Mouse (Mus musculus) left cerebral cortex, adult 18-20 months (tissue): ENCODE data around the gene Zfand2b. TPM values are rescaled to one million over a fixed set of nuclear protein-coding genes. Genes with fewer than 3 reads are reported as not detected.

Experiments
- DNase-seq, 2 experiments: peaks; one replicate each; pipeline ENCODE4 v3.0.0; 2021 to 2022; ENCODE audit warnings: low spot score in 2 of 2, mixed read lengths in 1 of 2
- long read RNA-seq, 2 experiments: library from polyadenylated mRNA; stranded (forward); transcript quantifications; one replicate each; pipeline ENCODE4 v2.0.0; 2021
- total RNA-seq, 2 experiments: library from RNA; stranded (reverse); gene quantifications; 2 replicates each; pipeline ENCODE4 v1.2.3; 2021

Zfand2b gene
- total RNA-seq: 10 to 100 TPM; 26.3 to 29.1 TPM
- long read RNA-seq, experiment 1, transcript Zfand2b-201 (9 exons, 1,316 nt): minor isoform, 10 of 66 reads
- long read RNA-seq, experiment 1, transcript Zfand2b-204 (10 exons, 1,206 nt): major isoform, 22 of 66 reads
- long read RNA-seq, experiment 1, partial matches to known transcripts: 7 of 66 reads
- long read RNA-seq, experiment 1, other reads (novel, unspliced or antisense): 27 of 66 reads
- long read RNA-seq, experiment 2, transcript Zfand2b-204 (10 exons, 1,206 nt): major isoform, 10 of 26 reads
- long read RNA-seq, experiment 2, partial matches to known transcripts: 3 of 26 reads
- long read RNA-seq, experiment 2, other reads (novel, unspliced or antisense): 9 of 26 reads

- DNase-seq: peak; percentile 96
These were observed at the start of gene Zfand2b for GRCm38 (mm10) chr1:75168472-75169464. TSS of gene Zfand2b (plus strand) at chr1:75168646.

GRCm38 (mm10) chr1:75122211-75122610, 46.2 kb upstream of the Zfand2b start:
- DNase-seq: no peak

- DNase-seq: peak; percentile 83 to 91
These were observed 43.8 kb upstream of the Zfand2b start, which contains the start of gene Nhej1 for GRCm38 (mm10) chr1:75124346-75125321. TSS of gene Nhej1 (minus strand) at chr1:75125200.

GRCm38 (mm10) chr1:75125418-75125817, 43.0 kb upstream of the Zfand2b start:
- DNase-seq: no peak

GRCm38 (mm10) chr1:75128641-75129040, 39.8 kb upstream of the Zfand2b start:
- DNase-seq: no peak

GRCm38 (mm10) chr1:75133421-75134207, 34.8 kb upstream of the Zfand2b start, which contains the start of gene Slc23a3:
TSS of gene Slc23a3 (minus strand) at chr1:75133890.
- no peak for DNase-seq

- no peak for DNase-seq
These were observed 32.2 kb upstream of the Zfand2b start for GRCm38 (mm10) chr1:75136293-75136692.

DNA sequence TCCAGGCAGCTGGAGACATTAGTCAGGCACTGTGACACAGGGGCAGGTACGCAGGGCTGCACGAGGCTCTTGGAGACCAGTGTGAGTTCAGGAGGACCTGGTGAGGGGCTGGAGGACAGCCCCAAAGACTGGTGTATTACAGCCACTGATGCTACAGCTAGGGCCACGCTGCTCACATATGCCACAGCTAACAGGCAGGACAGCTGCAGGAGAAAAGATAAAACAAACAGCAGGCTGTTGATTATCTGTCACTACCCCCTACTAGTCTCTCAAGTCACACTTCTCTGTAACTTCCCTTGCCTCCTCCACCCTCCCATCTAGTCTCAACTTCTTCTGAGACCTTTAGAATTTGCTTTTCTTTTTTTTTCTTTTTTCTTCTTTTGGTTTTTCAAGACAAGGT, 31.7 kb upstream of the Zfand2b start:
- no peak for DNase-seq

- no peak for DNase-seq
These were observed 30.0 kb upstream of the Zfand2b start for GRCm38 (mm10) chr1:75138448-75138847.

DNA sequence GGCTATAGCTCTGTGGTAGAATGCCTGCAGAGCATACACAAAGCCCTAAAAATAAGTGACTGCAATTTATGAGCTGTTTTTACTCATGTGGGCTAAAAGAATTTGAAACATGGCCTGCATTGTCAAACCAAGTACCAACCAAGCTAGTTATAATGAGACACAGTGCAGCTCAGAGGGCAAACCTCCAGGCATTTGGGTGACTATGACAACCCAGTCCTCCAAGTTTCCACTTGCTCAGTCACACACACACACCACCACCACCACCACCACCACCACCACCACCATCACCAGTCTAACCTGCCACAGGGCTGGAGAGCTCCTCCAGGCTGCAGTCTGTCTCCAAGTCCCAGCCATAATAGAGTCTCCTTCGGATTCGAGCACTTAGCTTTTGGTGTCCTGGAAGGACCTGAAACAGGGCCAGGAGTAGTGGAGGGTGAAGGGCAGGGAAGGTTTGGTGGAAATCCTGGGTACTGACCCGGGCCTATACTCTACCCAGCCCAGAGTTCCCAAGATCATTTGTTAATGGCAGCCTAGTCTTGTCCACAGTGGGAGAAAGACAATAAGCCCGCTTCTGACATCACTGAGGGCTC, 27.8 kb upstream of the Zfand2b start:
- no peak for DNase-seq

GRCm38 (mm10) chr1:75141486-75142190, 26.8 kb upstream of the Zfand2b start:
- DNase-seq: peak; percentile 39 to 60

DNA sequence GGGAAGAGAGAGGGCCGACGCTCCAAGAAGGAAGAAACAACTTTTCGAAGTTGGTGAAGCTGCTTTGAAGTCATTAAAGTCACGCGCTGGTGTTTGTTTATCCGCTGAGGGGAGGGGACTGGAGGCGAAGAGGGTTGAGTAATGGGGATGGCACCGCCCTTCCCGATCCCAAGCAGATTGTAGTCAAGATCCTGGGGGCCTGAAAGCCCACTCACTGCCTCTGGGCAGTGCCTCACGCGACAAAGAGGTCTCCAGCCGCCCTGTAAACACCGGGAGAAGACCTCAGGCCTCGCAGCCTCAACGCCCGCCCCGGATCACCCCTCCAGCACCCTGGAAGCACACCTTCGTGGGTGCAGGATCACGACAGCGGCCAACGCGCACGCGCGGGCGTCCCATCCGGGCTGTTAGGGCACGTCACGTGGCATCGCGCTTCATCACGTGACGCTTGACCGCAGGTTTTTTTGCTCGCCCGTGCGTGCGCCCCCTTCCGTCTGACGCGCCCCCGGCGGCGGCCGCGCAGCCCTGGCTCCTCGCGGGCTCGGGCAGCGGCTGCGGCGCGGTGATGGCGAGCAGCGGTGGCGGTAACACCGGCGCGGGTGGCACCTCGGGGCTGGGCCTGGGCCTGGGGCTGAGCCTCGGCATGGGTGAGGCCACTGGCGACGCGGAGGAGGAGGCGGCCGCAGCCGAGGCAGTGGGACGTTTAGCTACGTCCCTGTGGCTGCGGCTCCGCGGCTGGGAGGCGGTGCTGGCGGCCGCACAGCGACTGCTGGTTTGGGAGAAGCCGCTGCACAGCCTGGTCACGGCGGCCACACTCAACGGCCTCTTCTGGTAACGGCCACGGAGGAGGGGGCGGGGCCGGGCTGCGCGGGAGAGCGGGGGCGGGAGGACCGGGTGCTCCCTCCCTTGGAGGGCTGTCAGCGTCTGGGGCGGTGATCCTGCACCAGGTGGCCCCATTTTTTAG, 25.9 kb upstream of the Zfand2b start, which contains the start of the genes Cnppd1 and Retreg2:
Cnppd1 (minus strand) TSS at position 411 of the 961 bp plus-strand sequence.
Retreg2 (plus strand) TSS at position 478 of the 961 bp plus-strand sequence.
- peak; percentile 95 to 96 for DNase-seq

- no peak for DNase-seq
These were observed 22.9 kb upstream of the Zfand2b start for GRCm38 (mm10) chr1:75145589-75145988.

- DNase-seq: no peak
These were observed 20.9 kb upstream of the Zfand2b start for GRCm38 (mm10) chr1:75147411-75148135.

- no peak for DNase-seq
These were observed 19.7 kb upstream of the Zfand2b start for GRCm38 (mm10) chr1:75148727-75149126.

DNA sequence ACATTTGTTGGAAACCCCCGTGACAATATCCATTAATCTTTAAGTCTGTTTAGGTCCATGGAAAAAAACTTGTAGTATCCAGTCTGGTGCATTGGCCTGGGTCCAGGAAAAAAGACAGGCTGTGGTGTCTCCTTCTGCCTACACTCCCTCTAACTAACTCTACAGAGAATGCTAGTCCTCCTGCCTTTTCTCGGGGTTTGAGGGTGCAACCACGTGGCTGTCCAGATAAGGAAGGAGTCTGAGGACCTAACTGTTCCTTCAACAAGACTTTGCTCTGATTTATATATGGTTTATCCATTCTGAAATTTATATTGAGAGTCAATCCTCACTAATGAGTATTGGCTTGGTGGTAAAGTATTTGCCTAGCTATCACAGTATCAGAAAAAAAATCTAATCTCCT, 12.6 kb upstream of the Zfand2b start:
- no peak for DNase-seq

DNA sequence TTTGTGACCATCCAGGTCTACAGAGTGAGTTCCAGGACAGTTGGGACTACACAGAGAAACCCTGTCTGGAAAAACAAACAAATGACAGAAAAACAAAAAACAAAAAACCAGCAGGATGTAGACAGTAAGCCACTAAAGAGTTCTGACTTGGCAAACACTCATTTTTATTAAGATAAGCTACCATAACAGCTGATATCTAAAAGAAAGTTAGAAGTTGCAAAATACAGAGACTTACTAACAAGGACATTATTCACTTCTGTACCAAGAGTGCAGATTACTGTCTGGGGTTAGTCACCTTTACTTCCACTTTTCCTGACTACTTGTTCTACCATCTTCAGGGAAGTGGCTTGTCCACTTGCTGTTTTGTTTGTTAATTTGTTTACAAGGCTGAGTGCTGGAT, 9.5 kb upstream of the Zfand2b start:
- no peak for DNase-seq
